Mouse (Mus musculus) gastrocnemius, postnatal 36 days (tissue): ENCODE results near the gene Epha2. TPM values are rescaled to one million over a fixed set of nuclear protein-coding genes. Genes with fewer than 3 reads are reported as not detected.

Source experiments
- DNase-seq, 2 experiments: peaks; one replicate each; pipeline ENCODE4 v3.0.0; 2022
- intact Hi-C: fragments of 180-260 bp; cut with DNase I; formaldehyde crosslinking; loops from one replicate; pipeline ENCODE4 v1.15.1; 2025
- microRNA-seq, 2 experiments: library from miRNA; unstranded; fragments of <30 nt; microRNA quantifications; one replicate each; pipeline ENCODE4 v1.2.0; 2021
- total RNA-seq, 2 experiments: library from RNA; stranded (reverse); gene quantifications; 2 replicates each; pipeline ENCODE4 v1.2.3; 2021

The Epha2 gene
- total RNA-seq, 2 experiments from 2014 or later, result 2.4 to 2.6 TPM

- intact Hi-C loops, result no loop called here
- no peak for DNase-seq
These were observed 56.8 kb downstream of the Epha2 start for GRCm38 (mm10) chr4:141357811-141358210.

DNA sequence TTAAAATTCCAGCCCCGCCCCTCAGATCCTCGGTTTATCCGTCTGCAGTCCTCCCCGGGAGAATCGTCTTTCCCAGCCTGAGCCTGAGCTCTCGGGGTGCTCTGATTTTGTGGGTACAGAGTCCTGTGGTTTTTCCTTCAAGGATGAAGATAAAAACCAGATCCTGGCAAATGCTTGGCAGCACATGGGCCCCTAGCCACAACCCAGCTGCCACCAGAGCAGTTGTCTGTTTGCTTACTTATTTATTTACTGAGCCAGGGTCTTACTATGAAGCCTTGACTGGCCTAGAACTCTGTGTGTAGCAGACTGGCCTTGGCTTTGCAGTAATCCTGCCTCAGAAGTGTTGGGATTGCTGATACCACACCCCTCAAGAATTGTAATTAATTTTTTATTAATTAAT, 58.2 kb downstream of the Epha2 start:
- no peak for DNase-seq
- intact Hi-C loops, result no loop called here

- intact Hi-C loops, result loop anchor here (5.0 kb wide), 1 partner anchor 214 kb away; the partner anchor contains the start of gene Fbxo42
- DNase-seq, result no peak
These were observed 59.8 kb downstream of the Epha2 start for GRCm38 (mm10) chr4:141360846-141361245.

- intact Hi-C loops, result loop anchor here (1.0 to 5.0 kb wide), 2 partner anchors 90 to 216 kb away; partner anchors contain the start of gene Fbxo42
- DNase-seq, result peak; percentile 73 to 77
These were observed 62.0 kb downstream of the Epha2 start for GRCm38 (mm10) chr4:141362937-141363548.

- intact Hi-C loops, result loop anchor here (5.0 kb wide), 1 partner anchor 163 kb away; no protein-coding TSS in a partner anchor
- no peak for DNase-seq
These were observed 64.1 kb downstream of the Epha2 start for GRCm38 (mm10) chr4:141365126-141365525.

DNA sequence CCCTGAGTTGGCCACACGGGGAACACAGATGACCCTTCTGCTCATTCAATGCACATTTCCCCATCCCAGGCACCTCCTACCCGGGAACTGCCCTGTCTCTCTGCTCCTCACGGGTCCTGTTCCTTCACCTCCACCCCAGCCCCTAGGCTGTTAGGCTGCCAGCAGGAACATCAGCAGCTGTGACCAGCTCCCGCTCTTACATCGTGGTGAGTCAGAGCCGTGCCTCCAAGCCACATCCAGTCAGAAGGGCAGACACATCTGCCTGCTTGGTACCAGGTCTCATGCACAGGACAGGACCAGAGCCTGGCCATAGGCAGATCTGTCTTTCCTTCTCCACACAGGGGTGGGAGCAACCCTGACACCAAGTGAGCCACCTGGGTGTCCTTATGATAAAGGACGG, 64.8 kb downstream of the Epha2 start:
- DNase-seq, result no peak

DNA sequence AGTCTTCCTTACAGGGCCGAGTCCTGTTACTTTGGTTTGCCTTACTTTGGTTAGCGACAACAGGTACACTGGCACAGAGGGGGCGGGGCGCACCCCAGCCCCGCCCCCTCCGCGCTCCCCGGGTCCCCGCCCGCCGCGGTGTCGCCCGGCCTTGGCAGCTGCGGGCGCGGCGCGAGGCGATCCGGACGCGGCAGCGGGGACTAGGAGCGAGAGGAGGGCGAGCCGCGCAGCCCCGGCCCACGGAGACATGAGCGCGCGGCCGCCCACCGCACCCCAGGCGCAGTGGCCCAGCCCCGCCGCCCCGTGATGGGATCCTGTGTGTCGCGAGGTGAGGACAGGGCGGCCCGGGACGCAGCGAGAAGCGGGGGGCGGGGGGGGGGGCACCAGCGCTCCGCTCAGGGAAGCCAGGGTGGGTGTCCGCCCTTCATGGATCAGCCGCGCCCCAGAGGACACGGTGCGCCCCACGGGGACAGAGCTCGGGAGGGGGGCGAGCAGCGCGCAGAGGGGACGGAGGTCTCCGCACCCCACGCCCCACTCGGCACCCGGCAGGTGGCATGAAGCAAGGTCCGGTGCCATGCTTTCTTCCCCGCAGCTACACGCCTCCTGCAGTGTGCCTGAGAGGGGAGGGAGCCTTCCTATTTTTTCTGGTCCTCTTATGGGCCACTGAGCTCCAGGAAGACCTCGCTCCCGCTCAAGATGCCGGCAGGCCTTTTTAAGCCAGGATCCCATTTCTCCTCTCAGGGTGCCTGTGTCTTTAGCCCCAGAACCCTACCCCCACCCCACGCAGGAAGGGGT, 67.2 kb downstream of the Epha2 start, which contains the start of gene Fam131c:
Fam131c (plus strand) TSS at position 224 of the 795 bp plus-strand sequence.
- no peak for DNase-seq
- intact Hi-C loops, result loop anchor here (5.0 kb wide), 1 partner anchor 166 kb away; no protein-coding TSS in a partner anchor

More for the DNA sequence above, 64.8 kb downstream of the Epha2 start:
- intact Hi-C loops, result loop anchor here (5.0 kb wide), 1 partner anchor 164 kb away; no protein-coding TSS in a partner anchor

- intact Hi-C loops, result no loop called here
- no peak for DNase-seq
These were observed 71.4 kb downstream of the Epha2 start for GRCm38 (mm10) chr4:141372426-141372825.

Small RNA genes lying within 50 kb of the gene (microRNA-seq; reads per million reads assigned to microRNA genes)
- 0 reads per million in 2 experiments for gene Gm25690

Other genes with a start within 250 kb of the Epha2 start
- 1 to 10 TPM; 1.7 to 2.0 TPM for gene Crocc, start 240.7 kb upstream of the Epha2 start, total RNA-seq
- gene Necap2, start 222.9 kb upstream of the Epha2 start, total RNA-seq, result 10 to 100 TPM; 13.3 to 15.3 TPM
- not detected for gene Spata21, start 212.9 kb upstream of the Epha2 start, total RNA-seq
- gene Szrd1, start 161.5 kb upstream of the Epha2 start, total RNA-seq, result 100 to 1,000 TPM; 141 to 150 TPM
- 1 to 10 TPM; 8.8 to 9.8 TPM for gene Fbxo42, start 153.3 kb upstream of the Epha2 start, total RNA-seq
- not detected for gene Rsg1, start 87.3 kb upstream of the Epha2 start, total RNA-seq
- under 1 TPM; 0.26 to 0.69 TPM for gene Arhgef19, start 61.7 kb upstream of the Epha2 start, total RNA-seq
- gene Fam131c, start 67.0 kb downstream of the Epha2 start, total RNA-seq, result under 1 TPM; 0.18 to 0.22 TPM
- gene Clcnka, start 97.5 kb downstream of the Epha2 start, total RNA-seq, result under 1 TPM; 0.17 to 0.26 TPM
- under 1 TPM in 1 of 2 experiments, not detected in 1; 0.27 TPM for gene Clcnkb, start 114.8 kb downstream of the Epha2 start, total RNA-seq
- 100 to 1,000 TPM; 198 to 366 TPM for gene Hspb7, start 119.5 kb downstream of the Epha2 start, total RNA-seq
- gene Srarp, start 134.9 kb downstream of the Epha2 start, total RNA-seq, result under 1 TPM; 0.31 to 0.67 TPM
- 10 to 100 TPM; 25.2 to 25.5 TPM for gene Zbtb17, start 143.4 kb downstream of the Epha2 start, total RNA-seq
- gene Spen, start 237.4 kb downstream of the Epha2 start, total RNA-seq, result 10 to 100 TPM; 17.1 to 21.8 TPM